Mouse (Mus musculus) lung, postnatal 25 days (tissue): ENCODE data around the gene Cd2.

Experiments used
- DNase-seq: peaks from one replicate; pipeline ENCODE4 v3.0.0; 2022; ENCODE audit warnings: low spot score

The Cd2 gene

DNA sequence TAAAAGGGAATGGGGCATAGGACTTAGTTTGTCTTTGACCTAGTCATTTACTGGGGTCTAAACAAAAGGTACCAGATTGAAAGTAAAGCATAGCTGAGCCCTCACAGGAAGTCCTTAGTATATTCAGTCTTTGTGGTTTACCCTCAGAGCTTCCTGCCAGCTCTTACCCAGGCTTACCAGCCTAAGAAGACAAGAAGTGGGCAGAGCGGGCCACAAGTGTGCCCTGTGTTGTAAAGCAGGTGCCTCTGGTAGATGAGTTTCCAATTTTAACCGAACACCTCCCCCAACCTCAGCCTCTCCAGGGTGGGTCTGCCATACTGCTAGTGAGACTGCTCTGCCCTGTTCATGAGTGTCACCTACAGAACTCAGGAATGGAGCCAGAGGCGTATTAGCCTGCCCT lies 12.9 kb downstream of the Cd2 start:
- DNase-seq, result peak; percentile 62

DNA sequence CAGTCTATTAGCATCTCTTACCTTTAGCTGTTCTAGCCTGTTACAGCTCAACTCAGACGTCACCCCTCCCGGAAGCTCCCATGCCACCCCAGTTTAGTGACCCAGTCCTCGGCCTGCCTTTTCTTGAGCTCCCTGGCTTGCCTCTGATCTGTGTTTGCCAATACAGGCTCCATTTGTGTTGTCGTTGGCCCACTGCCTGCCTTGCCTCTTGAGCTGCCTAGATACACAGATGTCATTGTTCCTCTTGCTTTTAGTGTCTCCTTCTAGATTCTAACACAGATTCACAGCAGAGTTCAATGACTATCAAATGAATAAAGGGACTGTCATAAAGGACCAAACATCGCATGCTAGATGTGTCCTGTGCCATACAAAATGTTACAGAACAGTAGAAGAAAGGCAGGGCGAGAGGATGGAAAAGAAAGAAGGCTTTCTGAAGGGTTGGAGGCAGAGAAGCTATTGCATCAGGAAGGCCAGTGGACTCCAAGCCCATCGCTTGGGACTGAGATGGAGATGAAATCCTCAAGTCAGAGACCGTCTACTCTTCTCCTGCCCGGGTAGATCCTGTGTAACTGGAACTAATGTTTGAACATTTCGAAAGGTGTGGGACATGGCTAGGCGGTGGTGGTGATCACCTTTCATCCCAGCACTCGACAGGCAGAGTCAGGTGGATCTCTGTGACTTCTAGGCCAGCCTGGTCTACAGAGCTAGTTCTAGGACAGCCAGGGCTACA lies 13.5 kb downstream of the Cd2 start:
- no peak for DNase-seq

DNA sequence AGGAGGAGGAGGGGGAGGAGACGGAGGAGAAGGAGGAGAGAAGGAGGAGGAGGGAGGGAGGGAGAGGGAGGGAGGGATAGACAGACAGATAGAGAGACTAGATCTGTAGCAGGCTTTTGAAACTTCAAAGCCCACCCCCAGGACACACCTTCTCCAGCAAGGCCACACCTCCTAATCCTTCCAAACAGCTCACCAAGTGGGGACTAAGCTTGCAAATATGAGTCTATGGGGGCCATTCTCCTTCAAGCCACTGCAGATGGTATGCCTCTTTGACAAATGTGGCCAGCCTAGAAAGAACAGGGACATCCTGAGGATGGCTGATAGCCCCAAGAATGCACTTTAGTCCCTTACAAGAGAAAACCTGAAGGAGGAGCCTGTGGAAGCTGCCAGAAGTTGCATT lies 15.6 kb downstream of the Cd2 start:
- DNase-seq, result no peak

DNA sequence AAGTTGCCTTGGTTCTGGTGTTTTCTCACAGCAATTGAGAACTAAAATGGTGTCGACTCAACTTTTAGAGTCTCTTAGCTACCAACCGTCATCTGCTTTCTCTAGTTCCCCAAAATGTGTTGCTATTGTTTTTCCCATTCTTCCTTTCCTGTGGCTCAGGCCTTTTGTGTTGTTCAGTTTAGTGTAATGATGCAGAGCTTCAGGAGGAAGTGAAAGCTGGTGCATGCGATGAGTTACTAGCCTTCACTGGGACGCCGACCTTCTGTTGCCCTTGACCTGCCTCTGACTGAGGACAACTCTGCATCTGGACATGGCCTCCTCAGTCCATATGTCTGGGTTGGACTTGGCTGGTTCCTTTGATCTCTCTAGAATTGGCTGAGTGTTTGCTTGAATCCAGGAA lies 16.9 kb downstream of the Cd2 start:
- DNase-seq, result peak; percentile 31

DNA sequence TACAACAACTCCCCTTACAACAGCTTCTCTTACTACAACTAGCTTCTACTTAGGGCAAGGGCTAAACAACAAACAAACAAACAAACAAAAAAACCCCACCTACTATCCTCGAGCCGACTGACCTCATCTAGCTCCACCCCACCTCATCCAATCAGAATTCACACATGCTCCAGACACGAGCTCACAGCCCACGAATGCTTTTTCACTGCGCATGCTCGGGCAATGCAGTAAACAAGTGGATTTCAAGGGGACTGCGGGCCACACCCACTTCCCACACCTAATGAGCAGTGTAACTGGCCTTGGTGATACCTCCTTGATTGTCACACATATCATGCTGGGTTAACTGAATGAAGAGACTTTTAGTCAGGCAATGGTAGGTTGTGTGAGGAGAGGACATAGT lies 19.4 kb downstream of the Cd2 start:
- DNase-seq, result no peak

DNA sequence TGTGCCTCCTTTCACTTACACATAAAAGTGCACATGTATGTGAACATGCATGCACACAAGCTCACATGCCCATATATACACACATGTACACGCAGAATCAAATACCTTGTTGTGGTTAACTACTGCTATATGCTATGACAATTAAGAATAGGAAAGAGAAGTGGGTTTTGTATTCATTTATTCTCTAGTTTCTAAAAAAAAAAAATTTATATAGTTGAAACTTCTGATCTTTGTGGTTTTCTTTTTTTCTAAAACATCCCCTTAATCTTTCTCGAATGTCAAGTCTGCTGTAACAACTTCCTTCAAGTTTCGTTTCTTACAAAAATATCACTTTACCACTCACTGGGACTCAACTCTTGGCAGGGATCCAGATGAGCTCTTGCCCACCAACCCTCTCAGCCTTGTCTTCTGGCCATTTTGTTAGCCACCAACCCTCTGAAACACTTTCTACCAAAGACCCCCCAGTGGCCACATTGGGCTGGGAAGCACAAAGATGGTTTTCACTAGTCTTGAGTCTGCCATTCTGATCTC lies 22.1 kb downstream of the Cd2 start:
- no peak for DNase-seq

DNA sequence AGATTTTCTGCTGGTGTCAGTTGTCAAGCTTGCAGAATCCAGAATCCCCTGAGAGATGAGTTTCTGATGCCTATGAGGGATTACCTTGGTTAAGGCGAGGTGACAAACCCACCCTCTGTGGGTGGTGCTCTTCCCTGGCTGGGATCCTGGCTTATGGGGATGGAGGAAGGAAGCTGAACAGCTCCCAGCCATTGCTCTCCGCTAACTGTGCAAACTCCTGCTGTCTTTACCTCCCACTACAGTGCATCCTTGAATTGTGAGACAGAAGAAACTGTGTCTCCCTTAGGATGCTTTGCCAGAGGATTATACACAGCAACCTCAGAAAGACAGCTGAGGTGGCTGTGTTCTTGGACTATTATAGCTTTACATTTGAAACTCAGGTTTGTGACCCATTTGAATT lies 28.8 kb downstream of the Cd2 start:
- no peak for DNase-seq

DNA sequence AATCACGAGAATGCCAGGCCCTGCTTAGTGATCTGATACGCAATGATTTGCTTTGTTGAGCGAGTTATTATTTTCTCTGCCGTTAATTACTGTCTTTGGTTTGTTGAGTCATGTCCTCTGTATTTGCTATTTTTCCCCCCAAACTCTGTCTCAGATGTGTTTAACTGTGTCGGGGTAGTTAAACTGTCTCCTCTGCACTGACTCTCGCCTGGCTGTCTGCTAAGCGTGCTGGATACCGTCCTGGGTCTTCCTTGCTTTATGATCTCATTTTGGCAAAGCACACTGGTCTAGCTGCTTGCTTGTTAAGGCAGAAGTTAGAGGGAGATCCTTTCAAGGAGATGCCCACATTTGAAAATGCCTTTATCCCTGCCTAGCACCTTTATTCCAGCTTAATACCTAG lies 31.6 kb downstream of the Cd2 start:
- no peak for DNase-seq

DNA sequence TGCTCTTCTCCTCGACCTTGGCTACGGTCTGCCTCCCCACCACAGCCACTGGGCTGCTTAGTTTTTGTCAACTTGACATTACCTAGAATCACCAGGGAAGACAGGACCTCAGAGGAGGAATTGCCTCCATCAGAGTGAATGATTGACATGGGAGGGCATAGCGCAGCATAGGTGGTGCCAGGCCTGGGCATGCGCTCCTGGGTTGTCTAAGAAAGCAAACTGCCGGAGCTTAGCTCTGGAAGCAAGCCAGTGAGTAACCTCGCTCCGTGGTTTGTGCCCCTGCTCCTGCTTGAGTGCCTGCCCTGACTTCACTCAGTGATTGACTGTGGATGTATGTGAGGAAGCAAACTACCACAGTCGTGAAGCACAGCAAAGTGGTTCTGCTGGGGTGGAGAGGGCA lies 35.6 kb downstream of the Cd2 start:
- DNase-seq, result no peak

DNA sequence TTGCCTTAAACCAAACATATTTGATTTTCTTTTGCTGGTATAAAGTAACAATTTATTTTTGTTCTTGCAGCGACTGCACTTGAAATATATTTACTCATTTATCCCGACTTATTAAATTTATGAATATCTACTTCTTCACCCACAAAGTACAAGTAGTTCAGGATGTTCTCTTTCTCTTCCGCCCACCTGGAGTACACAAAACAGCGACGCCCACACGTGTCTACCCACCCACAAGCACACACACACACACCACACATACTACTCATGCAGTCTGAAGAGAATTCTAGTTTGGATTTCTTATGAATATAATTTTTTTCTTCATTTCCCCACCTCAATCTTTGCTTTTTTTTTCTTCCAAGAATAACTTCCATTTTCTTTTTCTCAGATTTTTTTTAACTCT lies 37.9 kb downstream of the Cd2 start:
- DNase-seq, result no peak

DNA sequence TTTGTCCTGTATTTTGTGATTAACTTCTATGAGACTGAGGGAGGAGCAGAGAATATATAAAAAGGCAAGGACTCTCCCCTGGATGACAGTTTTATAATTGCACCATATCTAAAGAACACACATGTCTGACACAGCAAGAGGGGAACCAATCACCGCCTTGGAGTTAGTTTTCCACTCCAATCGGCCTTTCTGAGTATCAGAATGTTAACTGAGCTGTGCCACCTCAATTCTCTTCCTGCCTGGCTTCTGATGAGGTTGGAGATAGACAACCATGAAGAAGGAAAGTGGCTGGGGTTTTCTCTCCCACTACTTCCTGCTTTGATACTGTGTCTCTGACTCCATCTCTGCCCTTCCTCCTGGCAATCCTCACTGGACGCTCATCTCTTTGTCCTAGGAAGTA lies 42.5 kb downstream of the Cd2 start:
- no peak for DNase-seq

DNA sequence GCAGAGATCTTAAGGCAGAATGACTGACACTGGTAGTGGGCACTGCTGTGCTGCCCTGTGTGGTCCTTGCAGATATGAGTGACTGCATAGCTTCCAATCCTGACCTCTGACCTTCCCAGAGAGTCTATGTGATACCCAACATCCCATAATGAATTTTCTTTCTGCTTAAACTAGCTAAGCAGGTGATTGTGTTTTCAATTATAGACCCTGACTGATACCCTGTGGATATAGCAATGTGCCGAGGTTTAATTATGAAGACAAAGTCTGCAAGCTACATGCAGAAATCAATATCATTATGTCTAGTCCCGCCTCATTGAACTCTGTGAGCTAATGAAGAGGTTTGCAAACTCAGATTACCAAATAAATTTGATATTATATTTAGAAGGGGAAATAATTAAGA lies 44.7 kb downstream of the Cd2 start:
- DNase-seq, result no peak

DNA sequence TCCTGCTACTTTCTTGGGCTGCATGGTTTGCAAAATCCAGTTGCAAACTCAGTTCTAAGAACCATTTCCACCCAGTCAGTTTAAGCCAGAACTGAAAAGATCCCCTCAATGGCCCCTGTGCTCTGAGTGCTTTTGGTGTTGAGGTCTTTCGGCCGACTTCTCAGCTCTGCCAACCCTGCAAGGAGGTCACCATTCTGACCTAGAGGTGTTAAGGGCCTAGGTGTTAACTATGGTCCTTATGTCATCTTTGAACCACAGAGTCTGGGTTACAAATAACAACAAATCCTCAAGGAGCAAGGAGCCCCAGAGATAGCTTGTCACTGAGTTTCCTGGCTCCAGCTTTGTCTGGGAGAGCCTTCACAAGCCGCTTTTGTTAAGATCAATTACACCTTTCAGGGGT lies 45.9 kb downstream of the Cd2 start:
- no peak for DNase-seq

DNA sequence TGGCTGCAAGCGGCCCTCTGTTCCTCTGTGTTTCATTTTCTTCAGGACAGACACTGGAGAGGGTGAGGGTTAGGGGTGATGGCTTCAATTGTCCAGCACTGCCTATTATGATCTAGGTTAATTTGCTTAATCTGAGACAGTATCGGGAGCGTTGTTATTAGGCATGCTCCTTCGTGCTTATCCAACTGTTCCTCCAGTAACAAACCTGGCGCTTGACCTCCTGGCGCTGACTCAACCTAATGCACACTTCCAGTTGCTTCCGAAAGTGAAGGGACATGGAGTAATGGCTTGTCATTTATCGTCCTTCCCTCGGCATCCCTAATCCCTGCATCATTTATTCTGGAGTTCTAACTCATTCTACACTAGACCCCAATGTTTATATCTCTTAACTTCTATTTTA lies 46.9 kb downstream of the Cd2 start:
- DNase-seq, result no peak

DNA sequence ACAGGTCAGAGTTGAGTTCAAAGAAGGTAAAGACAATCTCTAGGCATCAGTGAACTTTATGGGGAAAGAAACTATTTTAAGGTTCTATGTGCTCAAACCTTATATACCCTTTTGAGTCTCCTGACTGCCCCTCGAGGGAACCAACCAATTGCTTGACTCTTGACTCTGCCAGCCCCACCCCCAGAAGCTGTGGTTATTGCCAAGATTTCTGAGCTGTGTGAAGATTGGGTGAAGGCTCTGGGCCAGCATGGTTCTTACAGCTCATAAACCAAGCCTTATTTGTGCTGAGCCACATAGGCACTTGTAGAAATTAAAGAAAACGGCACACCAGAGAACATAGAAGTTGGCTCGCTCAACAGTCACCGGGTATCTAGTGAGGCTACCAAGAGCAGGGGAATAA lies 48.5 kb downstream of the Cd2 start:
- DNase-seq, result no peak

DNA sequence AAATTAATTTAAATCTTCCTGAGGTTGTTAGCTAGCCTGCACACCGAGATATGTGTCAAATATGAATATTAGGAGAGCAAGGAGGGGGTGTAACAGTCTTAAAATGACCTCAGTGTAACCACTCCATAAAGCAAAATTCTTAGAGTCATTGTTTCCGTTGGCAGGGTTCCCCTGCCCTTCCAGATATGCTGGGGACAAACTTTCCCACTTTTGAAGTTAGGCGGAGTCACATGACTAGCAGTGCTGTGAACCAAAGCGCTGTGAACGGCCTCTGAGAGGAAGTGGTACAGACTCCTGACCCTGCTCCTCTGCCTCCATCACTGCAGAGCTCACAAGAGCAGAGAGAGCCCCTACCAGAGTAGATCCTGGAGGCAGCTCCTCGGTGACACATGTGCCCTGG lies 49.0 kb downstream of the Cd2 start:
- no peak for DNase-seq

DNA sequence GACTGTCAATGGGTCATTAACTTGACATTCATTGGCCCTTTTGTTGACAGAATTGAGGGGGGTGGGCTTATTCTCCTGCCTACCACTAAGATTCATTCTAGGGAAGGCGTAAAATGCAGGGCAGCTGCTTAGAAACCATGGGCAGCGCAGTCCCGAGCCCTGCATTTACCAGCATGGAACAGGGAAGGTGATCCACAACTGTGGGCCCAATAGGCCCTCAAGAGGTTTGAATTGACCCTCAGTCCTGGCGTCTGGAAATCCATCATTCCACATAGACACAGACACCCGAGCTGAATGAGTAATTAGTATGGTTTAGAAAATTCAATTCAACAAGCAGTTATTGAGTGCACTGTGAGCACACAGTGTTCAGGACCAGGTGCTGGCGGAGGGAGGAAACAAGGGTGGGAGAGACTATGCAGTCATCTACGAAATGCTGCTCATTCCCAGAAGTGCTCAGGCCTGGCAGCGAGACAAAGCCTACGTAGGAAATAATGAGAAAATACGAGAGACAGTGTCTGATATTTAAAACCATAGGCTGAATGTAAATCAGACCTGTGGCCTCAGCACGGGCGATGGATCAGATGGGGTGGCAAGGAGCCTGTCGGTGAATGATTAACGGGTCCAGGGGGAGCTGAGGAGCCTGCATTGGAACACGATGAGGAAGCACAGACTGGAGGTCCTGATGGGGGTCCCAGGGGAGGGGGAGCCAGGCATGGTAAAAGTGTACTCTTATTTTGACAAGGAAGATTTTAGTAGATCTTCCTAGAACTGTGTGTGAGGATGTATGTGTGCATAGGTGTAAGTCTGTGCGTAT lies 50.5 kb downstream of the Cd2 start:
- DNase-seq, result no peak

DNA sequence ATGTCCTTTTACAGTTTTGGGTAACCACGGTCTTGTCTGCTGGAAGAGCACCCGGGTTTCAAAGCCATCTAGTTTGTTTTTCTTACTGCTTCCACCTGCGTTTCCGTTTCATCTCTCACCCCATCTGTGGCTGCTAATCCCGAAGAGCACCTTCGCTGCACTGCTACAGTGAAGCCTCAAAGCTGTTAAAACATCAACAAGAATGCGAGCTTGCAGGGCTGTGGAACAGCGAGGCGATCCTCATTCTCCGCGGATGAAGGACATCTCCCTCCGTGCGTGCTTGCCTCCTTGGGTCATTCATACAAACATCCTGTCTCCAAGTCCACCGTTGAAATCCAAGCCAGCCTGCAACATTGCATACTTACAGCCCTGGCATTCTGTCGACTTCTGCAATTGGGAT lies 51.5 kb downstream of the Cd2 start:
- DNase-seq, result no peak

DNA sequence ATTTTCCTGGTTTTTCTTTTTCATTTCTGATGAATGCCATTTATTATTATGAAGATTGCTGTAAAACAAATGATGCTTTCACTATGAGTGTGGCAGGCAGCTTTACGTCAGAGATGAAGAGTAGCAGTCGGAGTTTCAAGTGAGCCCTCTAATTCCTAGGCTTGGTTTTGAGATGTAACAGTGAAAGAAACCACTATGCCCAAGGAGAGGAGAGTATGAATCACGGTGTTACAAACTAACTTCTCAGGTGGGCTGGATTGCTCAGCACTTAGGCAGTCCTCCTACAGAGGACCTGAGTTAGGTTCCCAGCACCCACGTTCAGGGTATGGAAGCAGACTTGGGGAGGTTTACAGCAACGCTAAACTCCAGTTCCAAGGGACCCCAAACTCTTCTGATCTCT lies 52.4 kb downstream of the Cd2 start:
- no peak for DNase-seq

DNA sequence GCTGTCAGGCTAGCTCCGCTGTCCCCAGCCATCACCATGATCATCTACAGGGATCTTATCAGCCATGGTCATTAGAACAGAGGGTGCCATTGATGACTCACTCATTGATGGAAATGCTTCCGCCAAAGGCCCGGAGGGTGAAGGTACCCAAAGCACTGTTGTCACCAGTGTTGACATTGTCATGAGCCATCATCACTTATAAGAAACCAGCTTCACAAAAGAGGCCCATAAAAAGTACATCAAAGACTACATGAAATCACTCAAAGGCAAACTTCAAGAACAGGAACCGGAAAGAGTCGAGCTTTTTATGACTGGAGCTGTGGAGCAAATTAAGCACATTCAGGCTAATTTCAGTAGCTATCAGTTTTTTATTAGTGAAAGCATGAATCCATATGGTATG lies 54.3 kb downstream of the Cd2 start:
- no peak for DNase-seq

DNA sequence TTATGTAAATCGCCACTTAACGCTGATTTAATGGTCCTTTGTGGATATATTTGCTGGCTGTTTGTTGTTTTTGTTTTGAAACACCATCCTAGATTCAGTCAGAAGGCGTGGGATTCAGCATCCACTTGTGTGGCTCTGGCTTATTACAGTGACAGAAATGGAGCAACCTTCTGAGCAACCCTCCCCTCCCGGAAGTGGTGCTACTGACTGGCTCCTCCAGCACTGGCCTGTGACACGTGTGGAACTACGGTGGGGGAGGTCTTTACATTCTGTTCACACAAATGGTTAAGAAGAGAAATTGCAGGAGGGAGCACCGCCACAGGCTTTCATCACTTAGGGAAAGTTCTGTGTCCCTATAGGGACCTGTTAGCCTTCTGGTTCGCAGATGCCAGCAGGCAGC lies 55.2 kb downstream of the Cd2 start:
- no peak for DNase-seq

DNA sequence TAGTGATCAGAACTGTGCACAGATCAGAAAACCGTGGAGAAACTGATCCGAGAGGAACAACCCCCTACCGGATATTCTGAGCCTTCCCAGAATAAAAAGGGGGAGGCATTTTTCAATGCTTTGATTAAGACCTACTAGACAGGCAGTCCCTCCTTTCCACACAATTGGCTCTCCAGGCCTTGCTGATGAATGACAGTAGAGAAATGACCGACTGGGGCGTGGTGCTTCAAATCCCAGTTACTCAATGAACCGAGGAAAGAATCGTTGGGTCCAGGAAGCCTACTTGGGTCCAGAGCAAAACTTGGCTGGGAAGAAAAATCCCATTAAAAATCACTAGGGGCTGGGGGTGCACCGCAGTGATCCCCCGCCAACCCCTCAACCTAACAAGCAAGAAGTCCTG lies 57.5 kb downstream of the Cd2 start:
- DNase-seq, result no peak

DNA sequence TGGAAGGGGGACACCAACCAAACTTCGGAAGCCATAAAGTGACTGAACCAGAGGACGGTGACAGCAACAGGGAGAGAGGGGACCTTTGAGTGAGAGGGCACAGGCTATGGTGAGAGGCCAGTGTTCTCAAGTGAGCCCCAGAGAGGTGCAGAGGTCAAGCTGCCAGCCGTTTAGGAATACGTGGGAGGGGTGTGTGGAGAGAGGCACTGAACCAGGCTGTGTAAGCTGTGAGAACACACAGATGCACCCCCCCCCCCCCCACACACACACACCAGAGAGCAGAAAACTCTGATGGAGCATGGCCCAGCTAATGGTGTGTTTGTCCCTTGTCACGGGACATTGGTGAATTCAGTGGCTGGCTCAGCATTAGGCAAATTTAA lies 58.2 kb downstream of the Cd2 start:
- DNase-seq, result no peak
